Mouse (Mus musculus) spleen, postnatal 4 days (tissue): ENCODE data around the gene Lrrk1.

Source experiments
- DNase-seq, 2 experiments: peaks; one replicate each; pipeline ENCODE4 v3.0.0; 2022; ENCODE audit warnings: low spot score in 2 of 2

Lrrk1 gene

DNA sequence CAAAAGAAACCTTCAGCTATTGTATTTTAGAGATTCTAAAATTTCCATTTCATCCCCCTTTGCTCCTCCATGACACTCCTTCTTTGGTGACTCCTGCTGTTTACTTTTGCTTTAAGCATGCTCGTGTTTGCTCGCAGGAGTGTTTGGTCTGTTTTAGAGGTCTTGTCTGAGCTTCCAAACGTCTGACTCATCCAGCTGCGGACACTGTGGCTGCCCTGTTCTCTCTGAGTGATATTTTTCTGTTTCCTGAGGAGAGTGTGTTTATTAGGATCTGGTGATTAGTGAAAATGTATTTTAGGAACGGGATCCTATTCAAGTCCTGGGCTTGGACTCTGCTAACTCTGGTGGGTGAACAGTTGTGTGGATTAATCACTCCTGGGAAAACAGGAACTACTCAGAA, 48.5 kb downstream of the Lrrk1 start:
- DNase-seq: no peak

DNA sequence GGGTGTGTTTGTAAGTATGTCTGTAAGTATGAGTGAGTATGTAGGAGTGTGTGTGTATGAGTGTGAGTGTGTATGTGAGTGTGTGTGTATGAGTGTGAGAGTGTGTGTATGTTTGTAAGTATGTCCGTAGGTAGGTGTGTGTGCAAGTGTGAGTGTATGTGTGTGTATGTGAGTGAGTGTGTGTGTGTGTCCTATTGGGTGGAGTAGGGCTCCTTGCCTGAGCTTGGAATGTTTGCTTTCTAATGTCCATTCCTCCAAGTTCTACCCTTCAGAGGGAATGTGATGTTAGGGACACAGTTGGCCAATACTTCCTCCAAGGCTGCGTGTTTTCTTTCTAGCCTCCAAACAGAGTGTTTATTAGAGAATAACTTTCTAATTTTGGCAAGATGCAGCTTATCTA, 51.2 kb downstream of the Lrrk1 start:
- no peak for DNase-seq

DNA sequence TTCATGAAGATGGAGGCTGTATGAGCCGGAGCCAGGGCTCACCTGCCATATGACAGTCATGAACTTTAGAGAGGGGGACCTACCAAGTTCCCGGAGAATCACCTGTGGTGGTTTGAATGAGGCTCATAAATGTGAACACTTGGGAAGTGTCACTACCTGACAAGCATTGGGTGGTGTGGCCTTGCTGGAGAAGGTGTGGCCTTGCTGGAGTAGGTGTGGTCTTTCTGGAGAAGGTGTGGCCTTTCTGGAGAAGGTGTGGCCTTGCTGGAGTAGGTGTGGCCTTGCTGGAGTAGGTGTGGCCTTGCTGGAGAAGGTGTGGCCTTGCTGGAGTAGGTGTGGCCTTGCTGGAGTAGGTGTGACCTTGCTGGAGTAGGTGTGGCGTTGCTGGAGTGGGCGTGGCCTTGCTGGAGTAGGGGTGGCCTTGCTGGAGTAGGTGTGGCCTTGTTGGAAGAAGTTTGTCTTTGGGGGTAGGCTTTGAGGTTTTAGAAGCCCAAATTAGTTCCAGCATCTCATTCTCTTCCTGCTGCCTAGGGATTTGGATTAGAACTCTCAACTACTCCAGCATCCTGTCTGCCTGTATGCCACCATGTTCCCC, 54.1 kb downstream of the Lrrk1 start:
- DNase-seq: peak in 1 of 2 experiments; percentile 36

DNA sequence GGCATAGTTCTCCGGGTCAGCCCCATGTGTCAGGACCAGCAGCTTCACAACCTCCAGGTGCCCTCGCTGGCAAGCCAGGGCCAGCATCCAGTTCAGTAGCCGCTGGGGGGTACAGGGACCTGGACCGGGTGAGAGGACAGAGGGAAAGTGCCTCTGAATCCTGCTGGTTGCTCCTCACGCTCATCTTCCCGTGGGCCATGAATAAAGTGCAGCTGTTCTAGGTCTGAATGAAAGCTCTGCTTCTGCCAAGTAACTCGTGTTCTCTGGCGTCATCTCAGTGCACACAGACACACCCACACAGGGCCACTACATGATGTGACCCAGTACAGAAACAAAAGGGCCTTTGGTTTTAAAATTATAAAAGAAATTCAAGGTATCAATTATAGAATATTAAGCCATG, 55.8 kb downstream of the Lrrk1 start:
- DNase-seq: no peak

DNA sequence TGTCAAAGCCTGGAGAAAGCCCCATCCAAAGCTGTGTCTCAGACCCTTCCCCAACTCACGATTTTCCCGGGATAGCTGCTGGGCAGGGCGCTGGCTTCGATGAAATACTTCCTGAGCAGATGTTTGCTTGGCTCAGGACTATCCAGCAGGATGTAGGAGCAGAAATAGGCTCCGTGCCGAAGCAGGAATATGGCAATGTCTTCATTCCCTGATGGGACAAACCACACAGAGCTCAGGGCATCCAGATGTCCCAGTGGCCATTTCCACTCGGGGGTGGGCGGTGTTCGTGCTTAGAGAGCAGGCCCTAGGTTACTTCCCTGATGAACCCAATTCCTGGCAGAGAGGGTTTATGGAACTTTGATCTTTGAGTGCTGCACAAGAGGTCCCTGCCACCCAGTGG, 57.5 kb downstream of the Lrrk1 start:
- no peak for DNase-seq

DNA sequence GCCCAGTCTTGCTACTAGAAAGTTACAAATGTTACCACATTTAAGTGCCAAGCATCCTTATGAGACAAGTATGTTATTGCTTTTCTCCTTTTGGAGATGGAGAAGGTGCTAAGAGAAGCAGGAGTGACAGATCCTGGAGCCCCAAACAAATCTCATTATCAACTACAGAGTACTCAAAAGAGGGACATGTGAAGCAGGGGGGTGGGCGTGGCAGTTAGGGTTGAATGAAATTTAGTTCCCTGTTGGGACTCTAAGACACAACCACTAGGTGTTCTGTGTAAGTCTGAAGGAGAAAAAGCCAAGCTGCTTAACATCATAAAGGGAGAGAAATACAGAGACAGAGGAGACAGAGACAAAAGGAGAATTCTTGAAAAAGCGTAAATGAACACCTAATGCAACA, 60.6 kb downstream of the Lrrk1 start:
- no peak for DNase-seq

- no peak for DNase-seq
Observed at GRCm38 (mm10) chr7:66325419-66326053, 62.6 kb downstream of the Lrrk1 start.

GRCm38 (mm10) chr7:66323252-66324015, 64.7 kb downstream of the Lrrk1 start:
- DNase-seq: no peak

GRCm38 (mm10) chr7:66320996-66321395, 67.2 kb downstream of the Lrrk1 start:
- no peak for DNase-seq

- DNase-seq: no peak
Observed at GRCm38 (mm10) chr7:66318147-66318546, 70.0 kb downstream of the Lrrk1 start.

- peak in 1 of 2 experiments; percentile 51 for DNase-seq
Observed at GRCm38 (mm10) chr7:66310670-66311656, 77.2 kb downstream of the Lrrk1 start.

- peak; percentile 41 to 74 for DNase-seq
Observed at GRCm38 (mm10) chr7:66309950-66310669, 78.0 kb downstream of the Lrrk1 start.

DNA sequence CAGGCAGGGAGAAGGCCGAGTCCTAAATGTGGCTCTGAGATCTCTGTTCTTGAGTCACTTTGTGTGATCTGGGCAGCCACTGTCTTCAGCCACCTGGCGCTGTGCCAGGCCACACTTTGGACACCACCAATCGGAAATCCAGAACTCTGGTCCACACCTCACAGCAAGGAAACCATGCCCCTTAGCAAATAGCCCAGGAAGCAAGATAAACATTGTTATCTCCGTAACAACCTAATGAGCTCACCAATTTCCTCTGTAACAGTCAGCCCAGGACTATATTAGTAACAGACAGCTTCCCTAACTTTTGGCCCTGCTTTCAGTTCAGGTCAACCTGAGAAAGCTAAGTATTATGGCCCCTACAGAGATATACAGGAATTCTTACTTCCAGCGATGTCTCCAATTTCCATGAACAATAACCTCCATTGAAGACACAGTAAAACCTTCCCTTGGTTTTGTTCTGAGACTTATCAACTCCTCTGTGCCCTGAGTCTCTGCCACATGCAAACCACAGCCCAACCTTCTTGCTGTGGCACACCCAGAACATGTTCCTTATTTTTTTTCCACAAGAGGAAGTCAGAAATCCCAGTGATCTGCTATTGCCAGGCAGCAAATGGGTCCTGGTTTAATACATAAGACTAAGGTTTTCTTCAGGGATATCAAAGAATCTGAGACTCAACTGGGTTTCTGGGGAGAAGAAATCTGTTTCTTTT, 78.8 kb downstream of the Lrrk1 start:
- peak in 1 of 2 experiments; percentile 55 for DNase-seq

DNA sequence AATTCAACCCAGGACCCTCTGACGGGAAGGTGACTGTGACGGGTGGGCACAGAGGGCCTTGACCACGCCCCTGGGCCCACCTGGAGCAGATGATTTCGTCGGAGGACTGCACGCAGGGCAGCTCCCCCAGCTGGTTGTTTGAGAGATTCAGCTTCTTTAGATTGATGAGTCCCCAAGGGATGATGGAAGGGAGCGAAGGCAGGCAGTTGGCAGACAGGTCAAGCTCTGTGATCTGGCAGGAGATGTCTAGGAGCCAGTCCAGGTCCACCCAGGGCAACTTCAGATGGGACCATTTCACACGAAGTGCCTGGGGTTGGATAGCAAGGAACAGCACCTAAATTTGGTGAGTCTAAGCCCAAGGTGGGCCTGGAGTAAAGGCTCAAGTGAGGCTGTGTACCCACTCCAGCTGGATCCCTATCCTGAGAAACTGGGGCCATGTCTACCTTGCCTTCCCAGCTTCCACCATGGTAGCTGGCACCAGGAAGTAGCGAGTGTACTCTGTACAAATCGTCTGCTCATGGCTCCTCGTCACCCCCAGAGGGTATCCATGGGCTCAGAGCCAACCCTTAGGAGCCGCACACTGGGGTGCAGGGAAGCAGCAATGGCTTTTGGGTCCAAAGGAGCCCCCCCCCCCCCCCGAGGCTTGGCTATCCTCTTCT, 79.4 kb downstream of the Lrrk1 start:
- peak in 1 of 2 experiments; percentile 52 for DNase-seq

GRCm38 (mm10) chr7:66307791-66308190, 80.4 kb downstream of the Lrrk1 start:
- DNase-seq: no peak

DNA sequence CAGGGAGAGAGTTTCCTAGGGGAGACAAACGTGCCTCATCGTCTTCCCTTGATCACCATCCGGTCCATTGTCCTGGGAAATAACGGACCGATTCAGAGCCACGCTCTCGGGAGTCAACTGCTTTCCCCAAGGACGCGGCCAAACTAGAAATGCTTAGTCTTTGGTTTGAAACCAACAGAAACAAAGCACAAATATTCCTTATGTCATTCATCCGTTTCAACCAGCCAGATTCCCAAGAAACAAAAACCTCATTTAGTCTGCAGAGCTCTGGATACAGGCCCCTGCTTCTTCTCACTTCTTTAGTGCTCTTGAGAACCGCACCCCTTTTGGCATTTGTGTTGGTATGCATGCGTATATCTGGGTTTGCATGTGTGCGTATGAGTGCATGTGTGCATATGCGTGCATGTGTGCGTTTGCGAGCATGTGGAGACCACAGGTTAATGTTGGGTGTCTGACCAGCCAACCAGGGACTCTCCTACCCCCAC, 82.4 kb downstream of the Lrrk1 start:
- no peak for DNase-seq

- DNase-seq: no peak
Observed at GRCm38 (mm10) chr7:66304993-66305713, 83.0 kb downstream of the Lrrk1 start.

- DNase-seq: no peak
Observed at GRCm38 (mm10) chr7:66303922-66304660, 84.1 kb downstream of the Lrrk1 start.
